Mouse (Mus musculus) v-Abl transformed pro-B cells (cell line): ENCODE measurements around the gene Dydc1.

Experiments
- in situ Hi-C, 2 experiments: fragments of 400-800 bp; cut with MboI; formaldehyde crosslinking; loops; one replicate each; pipeline ENCODE4 v1.15.1; 2025; ENCODE audit not compliant: unreplicated experiment in 2 of 2

The Dydc1 gene

DNA sequence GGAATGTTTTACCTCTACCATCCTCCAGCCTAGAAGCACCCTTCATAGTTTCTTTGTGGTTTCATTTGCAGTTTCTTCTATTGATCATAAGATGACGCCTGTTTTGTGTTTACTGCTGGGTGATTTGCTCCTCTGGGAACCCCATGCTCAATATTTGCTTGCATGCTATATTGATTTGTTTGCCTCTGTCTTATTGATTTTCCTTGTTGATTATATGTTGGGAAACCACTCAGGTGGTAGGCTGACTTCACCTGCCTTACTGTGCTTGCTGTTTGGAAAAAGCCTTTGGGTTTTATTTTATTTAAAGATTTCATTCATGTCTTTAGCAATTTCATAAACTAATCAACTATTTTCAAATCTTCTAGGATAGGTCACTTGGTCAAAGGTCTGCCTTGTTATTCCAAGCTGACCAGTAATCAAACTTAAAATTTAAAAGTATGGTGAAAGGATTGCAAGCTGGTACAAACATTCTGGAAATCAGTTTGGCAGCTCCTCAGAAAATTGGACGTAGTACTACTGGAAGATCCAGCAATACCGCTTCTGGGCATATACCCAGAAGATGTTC is 23.7 kb downstream of the Dydc1 start:
- in situ Hi-C loops, result no loop called here

DNA sequence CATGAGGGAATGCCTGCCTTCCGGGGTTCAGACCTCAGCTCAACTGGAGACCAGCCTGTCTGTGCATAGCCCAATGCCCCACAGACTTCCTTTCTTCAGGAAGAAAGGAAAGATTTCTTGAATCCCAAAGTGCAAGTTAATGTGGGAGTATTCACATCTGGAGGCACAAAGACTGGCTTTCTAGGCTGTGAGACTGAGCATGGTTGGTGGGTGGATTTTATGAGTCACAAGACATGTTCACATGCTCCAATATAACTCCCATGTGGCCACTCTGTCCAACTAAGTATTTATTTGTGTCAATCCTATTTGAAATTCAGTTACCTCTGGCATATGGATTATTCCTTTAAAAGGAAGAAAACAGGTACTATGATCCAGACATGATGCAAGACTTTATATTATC is 26.0 kb downstream of the Dydc1 start:
- in situ Hi-C loops, result no loop called here

DNA sequence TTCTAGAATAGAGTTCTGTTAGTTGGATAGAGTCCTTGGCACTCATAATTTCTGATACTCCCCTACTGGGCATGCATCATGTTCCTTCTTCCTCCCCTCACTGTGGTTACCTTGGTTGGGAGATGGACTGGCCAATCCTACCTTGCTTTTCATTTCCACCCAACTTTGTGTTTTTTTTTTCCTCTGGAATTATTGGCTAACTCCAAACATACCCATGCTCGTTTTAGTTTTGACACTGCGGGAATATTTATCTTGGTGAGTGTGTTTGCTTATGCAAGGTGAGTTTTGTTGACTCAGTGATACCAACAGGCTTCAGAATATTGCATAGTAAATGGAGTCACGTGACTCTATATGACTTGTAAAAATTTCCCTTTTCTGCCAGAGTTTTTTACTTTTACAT is 28.0 kb downstream of the Dydc1 start:
- in situ Hi-C loops, result no loop called here

DNA sequence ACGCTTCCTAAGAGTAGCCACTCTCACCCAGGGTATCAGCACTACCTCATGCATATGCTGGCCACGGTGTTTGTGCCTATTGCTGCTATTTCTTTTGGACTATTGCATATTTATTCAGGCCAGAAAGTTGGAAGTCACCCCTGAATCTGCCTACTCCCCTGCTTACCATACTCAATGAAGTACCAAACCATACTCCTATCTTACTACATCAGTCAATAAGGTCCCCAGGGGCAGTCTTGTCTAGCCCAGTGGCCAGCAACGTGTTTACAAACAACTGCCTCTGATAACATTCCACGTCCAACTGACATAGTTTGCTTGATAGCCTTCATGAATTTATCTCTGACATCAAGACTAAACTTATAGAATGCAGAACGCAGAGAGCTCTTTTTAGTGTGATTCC is 28.5 kb downstream of the Dydc1 start:
- in situ Hi-C loops, result no loop called here

DNA sequence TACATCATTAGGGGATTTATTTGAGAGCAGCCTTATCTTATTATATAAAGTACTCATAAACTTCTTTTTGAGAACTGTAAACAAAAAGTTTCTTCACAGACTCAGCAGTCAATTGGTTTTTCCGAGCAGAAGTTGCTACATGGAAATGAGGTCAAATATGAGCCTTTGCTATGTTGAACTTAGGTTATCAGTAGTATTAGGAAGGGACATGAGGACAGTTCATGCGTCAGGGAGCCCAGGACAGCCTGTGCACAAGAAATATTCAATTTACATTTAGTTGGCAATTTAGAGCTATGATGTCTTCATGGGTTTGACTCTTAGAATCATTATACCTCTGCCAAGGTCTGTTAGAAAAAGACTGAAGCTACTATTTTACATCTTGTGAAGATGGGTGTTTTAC is 29.6 kb downstream of the Dydc1 start:
- in situ Hi-C loops, result no loop called here

DNA sequence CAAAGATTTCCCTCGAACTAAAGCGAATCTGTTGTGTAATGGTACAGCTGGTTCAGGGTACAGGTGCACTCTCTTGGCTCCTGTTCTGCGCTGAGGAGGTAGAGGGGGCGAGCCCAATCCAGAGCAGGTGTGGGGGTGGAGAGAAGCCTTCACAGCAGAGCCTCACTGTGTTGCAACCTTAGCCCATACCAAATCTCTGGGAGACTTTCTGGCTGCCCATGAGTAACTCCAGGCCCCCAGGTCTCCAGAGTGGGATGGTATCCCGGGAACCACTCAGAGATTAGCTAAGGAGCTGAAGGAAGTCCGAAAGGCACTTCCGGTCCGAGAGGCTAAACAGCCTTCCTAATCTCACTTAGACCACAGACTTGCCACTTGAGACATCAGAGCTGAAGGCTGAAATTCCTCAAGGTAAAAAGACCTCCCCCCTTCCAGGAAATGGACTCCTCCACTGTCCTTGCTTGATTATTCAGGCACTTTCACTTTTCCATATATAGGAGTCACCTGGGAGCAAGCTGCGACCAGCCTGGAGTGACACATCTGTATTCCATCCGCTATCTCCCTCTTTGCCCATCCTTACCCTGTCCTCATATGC is 32.2 kb downstream of the Dydc1 start, which contains the start of gene Mat1a:
Gene Mat1a (plus strand): TSS at position 183 of the 592 bp plus-strand sequence.
- in situ Hi-C loops, result no loop called here

DNA sequence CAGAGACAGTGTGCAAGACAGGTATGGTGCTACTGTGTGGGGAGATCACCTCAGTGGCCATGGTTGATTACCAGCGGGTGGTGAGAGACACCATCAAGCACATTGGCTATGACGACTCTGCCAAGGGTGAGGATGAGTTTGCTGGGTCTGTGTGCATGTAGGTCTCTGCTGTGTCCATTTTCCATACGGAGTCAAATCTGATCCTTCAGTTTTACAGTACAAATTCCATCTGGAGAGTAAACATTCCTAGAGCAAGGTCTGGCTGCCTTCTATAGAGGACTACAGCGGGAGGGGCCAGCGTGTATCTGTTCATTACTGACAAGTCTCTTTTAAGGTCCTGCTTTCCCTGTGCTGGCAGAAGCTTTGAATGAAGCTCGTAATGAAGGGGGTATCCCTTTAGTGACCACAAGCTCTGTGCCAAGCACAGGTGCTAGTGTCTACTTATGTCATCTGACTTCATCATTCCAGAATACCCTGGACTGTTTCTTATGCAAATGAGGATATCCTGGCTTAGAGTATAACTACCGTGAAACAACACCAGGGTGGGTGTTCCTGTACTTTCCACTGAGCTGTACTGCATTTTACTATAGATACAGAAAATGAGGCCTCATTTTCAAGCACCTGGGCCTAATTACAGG is 38.4 kb downstream of the Dydc1 start:
- in situ Hi-C loops, result no loop called here

DNA sequence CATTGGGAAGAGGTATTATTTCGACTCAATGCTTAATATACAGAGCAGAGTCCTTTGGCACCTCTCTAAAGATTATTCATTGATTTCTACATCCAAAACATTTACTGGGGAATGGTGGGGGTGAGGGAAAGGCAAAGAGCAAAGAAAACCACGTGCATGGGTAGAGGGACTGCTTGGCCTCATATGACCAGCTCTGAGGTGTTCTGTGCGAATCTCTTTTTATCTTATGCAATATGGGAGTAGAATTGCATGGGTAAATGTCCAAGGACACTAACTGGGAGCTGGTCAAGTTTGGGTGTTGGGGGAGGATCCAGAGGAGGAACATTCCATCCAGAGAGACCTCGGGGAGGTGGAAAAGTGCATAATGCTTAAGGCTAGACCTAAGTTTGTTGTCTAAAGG is 40.2 kb downstream of the Dydc1 start:
- in situ Hi-C loops, result no loop called here

DNA sequence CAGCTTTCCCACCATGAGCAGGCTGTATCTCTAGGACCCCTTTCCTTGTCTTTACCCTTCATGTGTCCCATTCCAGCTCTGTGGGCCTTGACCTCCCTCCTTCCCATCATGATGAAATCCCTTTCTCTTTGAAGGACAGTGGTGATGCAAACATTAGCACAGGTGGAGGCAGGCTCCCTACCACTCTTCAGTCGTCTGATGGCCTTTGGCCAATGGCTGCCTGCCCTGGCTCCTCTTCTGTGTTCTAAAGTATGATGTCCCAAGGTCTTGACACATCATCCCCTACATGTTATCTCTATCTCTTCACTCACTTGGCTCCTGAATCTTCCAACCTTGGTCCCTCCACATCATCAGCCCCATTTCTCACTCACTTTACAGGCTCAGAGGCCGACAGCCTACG is 43.6 kb downstream of the Dydc1 start:
- in situ Hi-C loops, result no loop called here

DNA sequence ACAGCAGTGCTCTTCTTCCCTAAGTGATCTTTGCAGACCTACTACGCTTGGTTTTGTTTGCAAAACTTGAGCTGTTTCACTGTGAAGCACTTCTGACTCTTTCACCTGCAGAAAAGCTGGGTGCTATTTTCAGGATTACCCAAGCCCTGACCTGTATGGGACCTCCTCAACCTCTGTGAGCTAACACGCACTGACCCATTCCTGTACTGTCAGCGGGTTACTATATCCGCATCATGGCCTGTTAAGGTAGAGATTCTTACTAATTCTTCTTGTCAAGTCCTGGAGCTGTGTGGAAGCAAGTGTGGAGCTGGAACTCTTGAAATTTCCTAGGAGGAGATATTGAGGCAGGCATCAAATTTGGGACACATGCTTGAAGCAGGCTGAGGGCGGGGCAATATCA is 52.0 kb downstream of the Dydc1 start:
- in situ Hi-C loops, result no loop called here

DNA sequence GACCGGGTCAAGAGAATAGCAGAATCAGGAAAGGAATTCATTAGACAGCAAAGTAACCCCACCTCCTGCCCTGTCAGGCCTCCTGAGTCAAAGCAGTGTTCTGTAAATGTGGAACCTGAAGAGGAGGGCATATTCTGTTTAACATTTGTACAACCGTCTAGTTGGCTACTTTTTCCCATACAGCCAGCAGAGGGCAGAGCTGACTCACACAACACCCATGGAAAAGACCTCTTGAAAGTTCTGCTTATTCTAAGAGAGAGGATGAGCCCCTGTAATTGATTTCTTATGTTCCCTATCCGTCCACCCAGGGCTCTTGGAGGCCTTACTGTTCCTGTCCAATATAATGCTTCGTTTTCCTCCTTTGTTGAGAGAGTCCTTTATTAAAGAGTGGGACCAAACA is 55.3 kb downstream of the Dydc1 start:
- in situ Hi-C loops, result no loop called here

DNA sequence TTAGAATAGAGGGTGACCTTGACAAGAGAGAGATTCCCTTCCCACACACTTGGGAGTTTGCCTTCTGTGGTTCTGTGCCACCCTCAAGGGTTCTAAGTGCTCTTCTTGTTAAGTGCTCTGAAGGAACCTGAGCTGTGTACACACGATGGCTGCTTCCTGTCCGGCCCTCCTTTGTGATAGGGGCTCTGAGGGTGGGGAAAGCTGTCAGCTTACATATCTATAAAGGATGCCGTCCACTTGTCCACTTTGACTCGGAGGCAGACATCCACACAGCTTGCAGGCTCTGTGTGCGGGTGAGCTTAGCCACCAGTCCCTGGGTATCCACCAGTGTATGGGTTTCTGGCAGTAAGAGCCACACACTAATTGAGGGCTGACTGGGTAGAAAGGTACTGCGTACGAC is 58.8 kb downstream of the Dydc1 start, which contains the start of gene Sftpa1:
Gene Sftpa1 (plus strand): TSS at position 243 of the 400 bp plus-strand sequence.
- in situ Hi-C loops, result no loop called here

DNA sequence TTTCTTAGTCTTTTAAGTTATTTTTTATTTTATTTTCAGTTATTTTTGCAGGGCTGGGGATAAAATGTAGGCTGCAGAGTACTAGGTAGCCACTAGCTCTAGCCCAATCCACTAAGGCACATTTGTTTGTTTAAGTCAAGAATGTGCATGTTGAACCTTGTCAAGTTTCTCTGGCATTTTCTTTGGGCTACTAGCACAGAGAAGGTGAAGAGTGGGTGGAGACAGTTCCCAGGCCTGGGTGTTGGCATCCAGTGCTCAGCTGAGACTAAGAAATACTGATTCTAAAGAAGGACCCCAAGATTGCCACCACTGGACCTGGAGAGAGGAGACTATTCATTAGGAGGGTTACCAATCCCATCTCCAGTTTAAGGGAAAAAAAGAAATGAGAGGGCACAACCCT is 64.3 kb downstream of the Dydc1 start:
- in situ Hi-C loops, result no loop called here

DNA sequence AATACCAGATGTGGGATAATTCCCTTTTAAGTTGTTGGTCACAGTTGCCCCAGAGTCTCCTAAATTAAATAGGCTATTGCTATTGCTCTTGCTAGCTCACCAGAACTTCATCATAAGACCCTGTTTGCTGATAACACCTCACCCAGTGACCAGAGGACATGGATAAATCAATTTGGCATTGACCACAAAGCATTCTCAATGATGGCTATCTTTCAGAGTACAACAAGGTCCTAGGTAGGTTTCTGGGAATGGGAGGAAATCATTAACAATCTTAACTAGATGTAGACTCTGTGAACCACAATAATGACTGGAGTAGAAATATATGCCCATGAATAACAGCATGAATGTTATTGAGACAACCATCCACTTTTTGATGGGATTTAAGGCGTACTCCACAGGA is 68.0 kb downstream of the Dydc1 start:
- in situ Hi-C loops, result no loop called here
